ENCODE assay signal across 8 mouse cellular contexts in the genomic region with DNA sequence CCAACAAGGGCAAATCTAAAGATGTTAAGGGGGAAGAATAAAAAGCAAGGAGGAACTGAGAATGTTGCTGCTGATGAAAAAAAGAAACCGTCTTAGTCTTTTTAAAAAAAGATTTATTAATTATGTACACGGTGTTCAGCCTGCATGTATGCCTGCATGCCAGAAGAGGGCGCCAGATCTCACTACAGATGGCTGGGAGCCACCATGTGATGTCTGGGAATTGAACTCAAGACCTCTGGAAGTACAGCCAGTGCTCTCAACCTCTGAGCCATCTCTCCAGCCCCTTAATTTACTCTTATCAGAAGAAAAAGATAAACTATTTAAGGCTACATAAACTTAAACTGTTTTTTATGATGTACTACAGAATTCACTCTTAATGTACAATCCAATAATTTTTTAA. TPM values are rescaled to one million over a fixed set of nuclear protein-coding genes. Genes with fewer than 3 reads are reported as not detected.
A peak's percentile ranks its signal among the peaks of the same experiment; 100 is the strongest.
DNase-seq lines count a peak whose midpoint lies in the region; ATAC-seq lines count a peak whose summit lies in the region.

No protein-coding gene starts in this region.

- H3K4me1 ChIP-seq in forebrain, embryonic 11.5 days (replicated peaks; ENCODE audit: control insufficient read depth, insufficient read depth, low read length), result no peaks in the 10 kb centered on the region
- no peaks in the 10 kb centered on the region for H3K4me1 ChIP-seq in forebrain, embryonic 13.5 days

- no peak for ATAC-seq in forebrain, embryonic 11.5 days (replicated peaks; ENCODE audit: low FRiP score)
- ATAC-seq in forebrain, embryonic 13.5 days, result no peak
- ATAC-seq in megakaryocyte-erythroid progenitor cell, adult 5-6 weeks (replicated peaks; ENCODE audit: low FRiP score, low TSS enrichment, poor library complexity, severe bottlenecking), result 0 out of 2 replicates have a peak, but pooled peaks have one; percentile 42

- no peaks in the 10 kb centered on the region for H3K27me3 ChIP-seq in forebrain, embryonic 11.5 days (ENCODE audit: control insufficient read depth, insufficient read depth, low read length)
- H3K27me3 ChIP-seq in forebrain, embryonic 13.5 days, result no peaks in the 10 kb centered on the region

- DNase-seq in forebrain, embryonic 11.5 days (ENCODE audit: low spot score), result peak; percentile 77
- DNase-seq in ovary, postnatal 14 days (ENCODE audit: low spot score), result peak; percentile 38
- no peak for DNase-seq in ovary, adult 18-20 months (ENCODE audit: low spot score)
- peak; percentile 49 to 60 for DNase-seq in cerebellum, postnatal 36 days
- peak; percentile 74 for DNase-seq in heart, postnatal 4 days
- peak; percentile 80 for DNase-seq in testis, postnatal 10 days (ENCODE audit: low spot score)

- 48% methylated on average over 3 of the region's 3 CpGs for WGBS in forebrain, embryonic 11.5 days
- WGBS in forebrain, embryonic 13.5 days, result 41% methylated on average over 3 of the region's 3 CpGs

- peaks cover 20% of the 10 kb centered on the region for H3K36me3 ChIP-seq in forebrain, embryonic 11.5 days (ENCODE audit: control insufficient read depth, insufficient read depth, low read length)
- H3K36me3 ChIP-seq in forebrain, embryonic 13.5 days (ENCODE audit: poor library complexity, severe bottlenecking), result peaks cover 83% of the 10 kb centered on the region

- no peak overlapping the region for H3K4me2 ChIP-seq in forebrain, embryonic 11.5 days (ENCODE audit: low read depth, low read length, severe bottlenecking)
- no peak overlapping the region for H3K4me2 ChIP-seq in forebrain, embryonic 13.5 days

- H3K27ac ChIP-seq in forebrain, embryonic 11.5 days (ENCODE audit: low read depth, low read length), result no peak overlapping the region
- H3K27ac ChIP-seq in forebrain, embryonic 13.5 days, result no peak overlapping the region

- no peak overlapping the region for H3K4me3 ChIP-seq in forebrain, embryonic 11.5 days (ENCODE audit: low read depth, low read length)
- no peak overlapping the region for H3K4me3 ChIP-seq in forebrain, embryonic 13.5 days

- H3K9me3 ChIP-seq in forebrain, embryonic 11.5 days (ENCODE audit: control insufficient read depth, low read length), result no peaks in the 10 kb centered on the region
- no peaks in the 10 kb centered on the region for H3K9me3 ChIP-seq in forebrain, embryonic 13.5 days (replicated peaks)

- no peak overlapping the region for H3K9ac ChIP-seq in forebrain, embryonic 11.5 days (ENCODE audit: low read length)
- H3K9ac ChIP-seq in forebrain, embryonic 13.5 days, result no peak overlapping the region

RNA-seq across cellular contexts. Expression of a gene that starts 16.7 kb away (rescaled TPM):
- 275 and 282 TPM in 2 replicates for polyA plus RNA-seq in forebrain, embryonic 11.5 days (2014; fragmentation: Nextera tagmentation; extraction: Ambion mirVana)
- polyA plus RNA-seq in forebrain, embryonic 13.5 days (2015; fragmentation: Nextera tagmentation; extraction: Ambion mirVana), result 242 and 248 TPM in 2 replicates
- 10 to 100 TPM; 76.1 to 80.0 TPM for total RNA-seq in heart, postnatal 4 days (2021)
- 132 and 163 TPM in 2 replicates for total RNA-seq in megakaryocyte-erythroid progenitor cell, adult 5-6 weeks (2014; fragmentation: Nextera tagmentation)
- 142 and 153 TPM in 2 replicates for total RNA-seq in megakaryocyte-erythroid progenitor cell, adult 5-6 weeks (2017)
